Mouse (Mus musculus): Measurements from ENCODE around the gene Frmpd1.

The Frmpd1 gene

GRCm38 (mm10) chr4:45241330-45241729 lies 56.7 kb downstream of the Frmpd1 start:
- DNase-seq (ENCODE audit: low spot score), result no peak

DNA sequence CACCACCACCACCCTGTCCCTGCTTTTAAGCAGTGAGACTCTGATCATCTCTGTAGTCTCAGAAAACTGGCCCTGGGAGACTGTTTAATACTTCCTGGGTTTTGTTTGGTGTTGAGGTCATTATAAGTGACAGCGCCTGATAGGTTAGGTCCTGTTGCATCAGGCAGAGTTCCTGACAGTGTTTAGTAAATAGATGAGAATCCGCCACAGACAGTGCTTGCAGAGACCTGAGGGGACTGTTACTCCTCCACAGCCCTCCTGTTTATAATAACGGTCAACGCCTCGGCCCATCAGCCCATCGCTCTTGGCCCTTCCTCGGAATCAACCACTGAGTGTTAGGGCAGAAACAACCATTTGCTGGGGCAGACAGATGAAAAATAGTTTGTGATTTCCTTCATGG lies 57.5 kb downstream of the Frmpd1 start:
- DNase-seq (ENCODE audit: low spot score), result no peak

GRCm38 (mm10) chr4:45243211-45243902 lies 58.7 kb downstream of the Frmpd1 start:
- DNase-seq (ENCODE audit: low spot score), result no peak

- no peak for DNase-seq (ENCODE audit: low spot score)
Observed at GRCm38 (mm10) chr4:45251265-45251664, 66.6 kb downstream of the Frmpd1 start.

- no peak for DNase-seq (ENCODE audit: low spot score)
Observed at GRCm38 (mm10) chr4:45252861-45253262, 68.2 kb downstream of the Frmpd1 start.

GRCm38 (mm10) chr4:45253839-45254601 lies 69.3 kb downstream of the Frmpd1 start:
- DNase-seq (ENCODE audit: low spot score), result no peak

DNA sequence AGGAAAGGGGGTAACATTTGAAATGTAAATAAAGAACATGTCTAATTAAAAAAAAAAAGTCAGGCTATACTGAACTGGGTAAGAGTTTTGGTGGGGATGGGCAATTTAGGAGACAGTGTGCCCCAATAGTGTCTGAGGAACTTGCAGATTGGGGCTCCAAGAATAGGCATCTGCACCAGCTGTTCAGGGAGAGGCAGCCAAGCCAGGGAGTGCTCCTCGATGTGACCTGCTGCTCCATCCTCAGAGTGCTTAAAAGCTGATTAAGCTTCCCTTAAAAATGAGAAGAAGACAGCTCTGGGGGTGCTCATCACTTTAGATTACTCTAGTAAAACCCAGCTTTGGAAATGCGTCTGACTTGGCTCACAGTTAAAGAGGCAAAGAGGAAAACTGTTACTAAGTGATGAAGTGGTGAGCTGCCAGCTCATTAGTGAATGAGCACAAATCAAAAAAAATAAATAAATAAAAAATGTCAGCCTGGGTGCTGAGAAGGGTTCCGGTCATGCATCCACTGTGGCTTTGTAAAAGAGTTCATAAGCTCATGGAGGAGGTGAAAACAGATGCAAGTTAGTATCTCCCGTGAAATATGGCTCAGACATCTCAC lies 74.7 kb downstream of the Frmpd1 start:
- no peak for DNase-seq (ENCODE audit: low spot score)

- no peak for DNase-seq (ENCODE audit: low spot score)
Observed at GRCm38 (mm10) chr4:45261551-45261950, 76.9 kb downstream of the Frmpd1 start.

GRCm38 (mm10) chr4:45267883-45268282 lies 83.2 kb downstream of the Frmpd1 start:
- DNase-seq (ENCODE audit: low spot score), result peak; percentile 27

- no peak for DNase-seq (ENCODE audit: low spot score)
Observed at GRCm38 (mm10) chr4:45271041-45271452, 86.4 kb downstream of the Frmpd1 start.

DNA sequence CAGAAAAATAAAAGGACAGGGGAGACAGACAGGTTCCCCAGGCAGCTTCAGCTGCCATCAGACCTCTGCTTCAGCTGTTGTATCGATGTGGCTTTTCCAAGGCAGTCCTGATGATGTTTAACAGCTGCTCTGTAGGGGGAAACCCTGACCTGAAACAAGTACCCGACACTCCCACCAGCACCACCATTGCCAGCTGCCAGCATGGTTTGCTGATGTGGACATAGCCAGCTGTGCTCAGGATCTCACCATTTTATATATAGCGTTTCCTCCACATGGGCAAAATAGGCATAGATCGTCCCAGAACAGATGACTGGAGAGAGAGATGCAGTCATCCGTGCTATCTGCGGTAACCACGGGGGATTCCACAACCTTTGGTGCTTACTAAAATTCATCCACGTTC lies 91.1 kb downstream of the Frmpd1 start:
- DNase-seq (ENCODE audit: low spot score), result no peak

DNA sequence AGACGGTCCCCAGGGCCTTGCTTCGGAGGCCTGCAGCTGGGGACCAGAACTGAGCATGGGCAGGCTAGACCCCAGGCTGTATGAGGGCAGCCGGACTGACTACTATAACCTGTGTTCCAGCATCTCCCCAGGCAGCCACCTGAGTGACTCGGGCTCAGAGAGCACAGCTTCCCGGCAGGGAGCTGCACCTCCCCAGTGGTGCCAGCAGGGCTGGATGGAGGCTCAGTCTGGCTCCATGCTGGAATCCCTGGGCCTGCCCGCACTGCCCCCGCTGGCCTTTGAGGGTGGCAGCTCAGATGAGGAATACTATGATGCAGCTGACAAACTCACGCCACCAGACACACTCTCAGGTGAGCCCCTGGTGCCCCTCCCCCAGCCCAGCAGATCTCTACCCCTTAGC lies 94.6 kb downstream of the Frmpd1 start:
- DNase-seq (ENCODE audit: low spot score), result no peak

GRCm38 (mm10) chr4:45279981-45280548 lies 95.4 kb downstream of the Frmpd1 start:
- DNase-seq (ENCODE audit: low spot score), result peak; percentile 44

GRCm38 (mm10) chr4:45286318-45286717 lies 101.6 kb downstream of the Frmpd1 start:
- no peak for DNase-seq (ENCODE audit: low spot score)

GRCm38 (mm10) chr4:45287906-45288305 lies 103.2 kb downstream of the Frmpd1 start:
- DNase-seq (ENCODE audit: low spot score), result no peak

DNA sequence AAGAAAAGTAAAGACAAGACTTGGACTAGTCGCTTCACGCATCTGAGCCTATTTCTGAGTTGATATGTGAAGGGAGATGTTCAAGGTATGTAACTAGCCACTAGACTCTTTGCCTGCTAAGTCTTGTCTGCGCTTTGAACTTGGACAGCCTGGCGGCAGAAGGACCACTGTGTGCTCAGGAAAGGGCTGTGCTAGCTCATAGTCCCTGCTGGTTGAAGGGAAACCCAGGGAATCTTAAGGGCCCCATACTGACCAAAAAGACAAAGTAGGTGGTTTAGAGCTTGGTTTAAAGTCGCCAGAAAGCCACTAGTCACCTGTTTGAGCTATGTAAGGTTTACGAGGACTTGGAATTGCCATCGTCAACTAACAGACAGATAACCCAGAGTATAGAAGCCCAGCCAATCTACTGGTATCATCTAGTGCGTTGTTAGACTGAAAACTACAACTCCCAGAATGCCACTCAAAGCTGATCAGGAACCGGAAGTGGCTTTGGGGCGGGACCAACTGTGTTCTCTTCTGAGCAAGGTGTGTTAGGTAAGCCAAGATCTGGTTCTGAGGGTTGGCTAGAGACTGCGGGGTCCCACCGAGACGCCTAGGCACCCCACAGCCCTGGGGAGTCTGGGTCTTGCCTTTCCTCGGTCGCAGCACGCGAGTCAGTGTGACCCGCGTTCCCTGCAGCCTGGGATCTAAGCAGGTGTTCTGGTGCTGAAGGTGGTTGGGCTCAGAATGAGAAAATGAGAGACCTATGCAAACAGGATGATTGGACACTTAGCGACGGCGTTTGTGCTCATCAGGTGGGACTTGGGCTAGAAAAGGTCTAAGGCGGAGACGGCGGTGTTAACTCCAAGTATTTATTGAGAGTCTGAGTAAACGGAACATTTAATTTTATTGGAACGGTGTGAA lies 112.2 kb downstream of the Frmpd1 start, which contains the start of gene Trmt10b:
Gene Trmt10b (plus strand): TSS at position 466 of the 903 bp plus-strand sequence.
- DNase-seq (ENCODE audit: low spot score), result peak; percentile 82

- DNase-seq (ENCODE audit: low spot score), result no peak
Observed at GRCm38 (mm10) chr4:45305536-45305935, 120.9 kb downstream of the Frmpd1 start.

- DNase-seq (ENCODE audit: low spot score), result no peak
Observed at GRCm38 (mm10) chr4:45308046-45308445, 123.4 kb downstream of the Frmpd1 start.

DNA sequence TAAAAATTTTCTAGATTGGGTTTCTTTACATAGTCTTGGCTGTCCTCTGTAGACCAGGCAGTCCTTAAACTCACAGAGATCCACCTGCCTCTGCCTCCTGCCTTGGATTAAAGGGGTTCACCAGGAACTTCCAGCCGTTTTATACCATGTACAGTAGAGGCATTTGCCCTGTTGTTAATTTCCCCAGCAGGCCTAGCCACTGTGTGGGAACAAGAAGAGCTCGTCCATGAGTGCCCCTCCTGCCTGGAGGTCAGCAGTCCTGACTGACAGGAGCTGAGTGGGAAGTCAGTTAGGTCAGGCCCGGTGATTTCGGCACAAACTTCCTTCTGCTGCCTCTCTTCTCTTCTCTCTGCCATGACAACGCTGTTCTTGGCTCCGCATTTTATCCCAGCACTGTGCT lies 123.9 kb downstream of the Frmpd1 start:
- no peak for DNase-seq (ENCODE audit: low spot score)

DNA sequence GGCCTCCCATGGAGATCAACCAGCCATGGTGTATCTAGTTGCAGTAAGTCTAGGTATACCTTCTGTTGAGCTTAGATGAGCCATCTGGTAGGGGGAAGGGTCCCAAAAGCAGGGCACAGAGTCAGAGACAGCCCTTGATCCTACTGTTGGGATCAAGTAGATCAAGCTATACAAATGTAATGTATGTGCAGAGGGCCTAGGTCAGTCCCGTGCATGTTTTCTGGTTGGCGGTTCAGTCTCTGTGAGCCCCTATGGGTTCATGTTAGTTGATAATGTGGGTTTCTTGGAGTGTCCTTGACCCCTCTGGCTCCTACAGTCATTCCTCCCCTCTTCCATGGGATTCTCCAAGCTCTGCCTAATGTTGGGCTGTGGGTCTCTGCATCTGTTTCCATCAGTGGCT lies 126.4 kb downstream of the Frmpd1 start:
- DNase-seq (ENCODE audit: low spot score), result no peak

DNA sequence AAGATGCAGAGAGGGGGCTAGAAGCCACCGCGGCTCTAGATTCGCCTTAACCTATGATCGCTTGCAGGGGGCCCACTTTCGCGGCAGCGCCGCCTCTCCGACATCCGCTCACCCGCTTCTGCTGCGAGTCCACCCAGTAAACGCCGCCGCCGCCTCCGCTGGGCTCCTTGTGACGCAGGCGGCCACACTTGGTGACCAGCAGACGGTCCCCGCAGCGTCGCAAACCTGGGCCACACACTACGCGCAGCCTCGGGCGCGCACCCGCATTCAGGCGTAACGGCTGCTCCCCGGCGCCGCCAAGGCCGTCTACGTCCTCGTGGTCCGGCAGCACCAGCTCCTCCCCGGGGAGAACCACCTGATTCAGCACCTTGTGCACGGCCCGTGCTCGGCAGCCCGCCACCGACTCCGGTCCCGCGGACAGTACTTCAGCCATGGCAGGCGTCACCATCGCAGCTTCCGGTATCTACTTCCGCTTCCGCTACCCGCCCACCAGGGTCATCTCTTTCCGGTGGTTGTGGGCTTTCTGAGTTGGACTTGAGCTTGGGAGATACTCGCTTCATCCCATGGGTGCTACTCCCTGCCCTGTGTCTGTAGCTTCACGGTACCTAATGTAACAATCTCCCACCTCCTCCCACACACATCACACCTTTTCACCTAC lies 135.6 kb downstream of the Frmpd1 start:
- peak; percentile 78 for DNase-seq (ENCODE audit: low spot score)

Measured in T-cell, adult 2 months (primary cell).